Mouse (Mus musculus) limb, embryonic 10.5 days (tissue): ENCODE measurements at regions not wholly inside any gene's neighbourhood (a gene's known extent, or its start where the extent isn't known, plus 50 kb on each side); places are given as distances from the start of the nearest gene placed in this dataset.

Source experiments
- DNase-seq: peaks from one replicate; pipeline ENCODE4 v3.0.0-alpha.2; 2017; ENCODE audit warnings: low spot score
- H3K27ac ChIP-seq: fragments of 300-500 bp; sonication (generic); 2 replicates; pipeline ENCODE4 v1.5.1; 2016; ENCODE audit warnings: mild to moderate bottlenecking
- H3K27me3 ChIP-seq: fragments of 300-500 bp; sonication (generic); 2 replicates; pipeline ENCODE4 v1.6.1; 2016; ENCODE audit warnings: low read depth, mild to moderate bottlenecking; ENCODE audit not compliant: poor library complexity, severe bottlenecking
- H3K36me3 ChIP-seq: fragments of 300-500 bp; sonication (generic); 2 replicates; pipeline ENCODE4 v1.6.1; 2016; ENCODE audit warnings: mild to moderate bottlenecking, moderate library complexity
- H3K4me1 ChIP-seq: fragments of 300-500 bp; sonication (generic); 2 replicates; pipeline ENCODE4 v1.6.1; 2016
- H3K4me3 ChIP-seq: fragments of 300-500 bp; sonication (generic); 2 replicates; pipeline ENCODE4 v1.5.1; 2016; ENCODE audit warnings: mild to moderate bottlenecking, moderate library complexity
- H3K9me3 ChIP-seq: fragments of 300-500 bp; sonication (generic); replicated peaks from 2 replicates; pipeline ENCODE4 v1.6.1; 2016; ENCODE audit warnings: mild to moderate bottlenecking
- WGBS: fragments of 180-500 bp; shearing (Covaris S2); methylation state at CpG from one replicate; pipeline ENCODE4 v1.1.7; 2016; 5-methylcytosine and 5-hydroxymethylcytosine counted together

GRCm38 (mm10) chr12:109993410-109993809 is 285.5 kb upstream of the Dio3 start:
- DNase-seq = no peak
- Histone ChIP-seq H3K27ac (no peak overlapping the region), H3K9me3 (no peaks in the 10 kb centered on the region), H3K27me3 (no peaks in the 10 kb centered on the region), H3K4me3 (no peak overlapping the region), H3K36me3 (no peaks in the 10 kb centered on the region), H3K4me1 (no peaks in the 10 kb centered on the region)
- WGBS = 89% methylated on average over 7 of the region's 7 CpGs

- no peaks in the 10 kb centered on the region for H3K27me3 ChIP-seq
- WGBS = 90% methylated on average over 2 of the region's 2 CpGs
- no peaks in the 10 kb centered on the region for H3K9me3 ChIP-seq
- no peak overlapping the region for H3K27ac ChIP-seq
- no peaks in the 10 kb centered on the region for H3K4me1 ChIP-seq
- no peaks in the 10 kb centered on the region for H3K36me3 ChIP-seq
- no peak overlapping the region for H3K4me3 ChIP-seq
- DNase-seq = no peak
These were observed 276.2 kb upstream of the Dio3 start for GRCm38 (mm10) chr12:110002717-110003116.

GRCm38 (mm10) chr12:110009136-110009535 is 269.7 kb upstream of the Dio3 start:
- Histone ChIP-seq H3K9me3 (no peaks in the 10 kb centered on the region), H3K4me3 (no peak overlapping the region), H3K27me3 (no peaks in the 10 kb centered on the region), H3K27ac (no peak overlapping the region), H3K36me3 (no peaks in the 10 kb centered on the region), H3K4me1 (no peaks in the 10 kb centered on the region)
- no peak for DNase-seq
- 51% methylated on average over 4 of the region's 4 CpGs for WGBS

GRCm38 (mm10) chr12:110020541-110021470 is 258.1 kb upstream of the Dio3 start:
- no peaks in the 10 kb centered on the region for H3K9me3 ChIP-seq
- WGBS = 69% methylated on average over 19 of the region's 19 CpGs
- peaks cover 23% of the 10 kb centered on the region; the same call in 1 of the 2 replicates for H3K27me3 ChIP-seq
- no peak for DNase-seq
- H3K36me3 ChIP-seq = no peaks in the 10 kb centered on the region
- no peak overlapping the region for H3K4me3 ChIP-seq
- H3K4me1 ChIP-seq = peaks cover 27% of the 10 kb centered on the region
- H3K27ac ChIP-seq = no peak overlapping the region

GRCm38 (mm10) chr12:110021690-110022089 is 257.2 kb upstream of the Dio3 start:
- Histone ChIP-seq H3K4me3 (no peak overlapping the region), H3K27ac (no peak overlapping the region), H3K4me1 (peaks cover 27% of the 10 kb centered on the region), H3K9me3 (no peaks in the 10 kb centered on the region), H3K27me3 (peaks cover 31% of the 10 kb centered on the region; the same call in 1 of the 2 replicates), H3K36me3 (no peaks in the 10 kb centered on the region)
- 90% methylated on average over 12 of the region's 12 CpGs for WGBS
- no peak for DNase-seq

- no peaks in the 10 kb centered on the region for H3K9me3 ChIP-seq
- H3K36me3 ChIP-seq = no peaks in the 10 kb centered on the region
- peaks cover 27% of the 10 kb centered on the region for H3K4me1 ChIP-seq
- no peak overlapping the region for H3K27ac ChIP-seq
- WGBS = 70% methylated on average over 6 of the region's 6 CpGs
- DNase-seq = no peak
- peaks cover 39% of the 10 kb centered on the region; the same call in 1 of the 2 replicates for H3K27me3 ChIP-seq
- no peak overlapping the region for H3K4me3 ChIP-seq
These were observed 256.2 kb upstream of the Dio3 start for GRCm38 (mm10) chr12:110022631-110023030.

- no peak overlapping the region for H3K4me3 ChIP-seq
- no peak for DNase-seq
- H3K27ac ChIP-seq = no peak overlapping the region; the same call in 1 of the 2 replicates
- 70% methylated on average over 11 of the region's 11 CpGs for WGBS
- H3K36me3 ChIP-seq = no peaks in the 10 kb centered on the region
- no peaks in the 10 kb centered on the region for H3K9me3 ChIP-seq
- H3K4me1 ChIP-seq = peaks cover 27% of the 10 kb centered on the region
- peaks cover 48% of the 10 kb centered on the region; the same call in 1 of the 2 replicates for H3K27me3 ChIP-seq
These were observed 255.4 kb upstream of the Dio3 start for GRCm38 (mm10) chr12:110023192-110024101.

- DNase-seq = no peak
- H3K4me1 ChIP-seq = peaks cover 27% of the 10 kb centered on the region
- no peak overlapping the region for H3K4me3 ChIP-seq
- H3K27me3 ChIP-seq = peaks cover 55% of the 10 kb centered on the region
- no peak overlapping the region for H3K27ac ChIP-seq
- 91% methylated on average over 9 of the region's 9 CpGs for WGBS
- no peaks in the 10 kb centered on the region for H3K9me3 ChIP-seq
- H3K36me3 ChIP-seq = no peaks in the 10 kb centered on the region
These were observed 254.6 kb upstream of the Dio3 start for GRCm38 (mm10) chr12:110024295-110024694.

- DNase-seq = no peak
- Histone ChIP-seq H3K27ac (no peak overlapping the region), H3K9me3 (no peaks in the 10 kb centered on the region), H3K4me3 (no peak overlapping the region), H3K27me3 (peaks cover 64% of the 10 kb centered on the region), H3K36me3 (no peaks in the 10 kb centered on the region), H3K4me1 (peaks cover 27% of the 10 kb centered on the region)
- WGBS = 89% methylated on average over 7 of the region's 7 CpGs
These were observed 253.7 kb upstream of the Dio3 start for GRCm38 (mm10) chr12:110025171-110025570.

- no peak overlapping the region for H3K27ac ChIP-seq
- H3K4me1 ChIP-seq = peaks cover 19% of the 10 kb centered on the region
- no peak overlapping the region for H3K4me3 ChIP-seq
- H3K27me3 ChIP-seq = peaks cover 62% of the 10 kb centered on the region
- H3K9me3 ChIP-seq = no peaks in the 10 kb centered on the region
- no peak for DNase-seq
- 71% methylated on average over 11 of the region's 11 CpGs for WGBS
- H3K36me3 ChIP-seq = no peaks in the 10 kb centered on the region
These were observed 252.7 kb upstream of the Dio3 start for GRCm38 (mm10) chr12:110026033-110026750.

- H3K27ac ChIP-seq = no peak overlapping the region
- no peaks in the 10 kb centered on the region for H3K36me3 ChIP-seq
- no peak overlapping the region for H3K4me3 ChIP-seq
- DNase-seq = no peak
- H3K4me1 ChIP-seq = peaks cover 15% of the 10 kb centered on the region
- WGBS = 78% methylated on average over 6 of the region's 6 CpGs
- no peaks in the 10 kb centered on the region for H3K9me3 ChIP-seq
- H3K27me3 ChIP-seq = peaks cover 62% of the 10 kb centered on the region
These were observed 251.5 kb upstream of the Dio3 start for GRCm38 (mm10) chr12:110027345-110027744.

- Histone ChIP-seq H3K27ac (no peak overlapping the region), H3K9me3 (no peaks in the 10 kb centered on the region), H3K4me3 (no peak overlapping the region), H3K36me3 (no peaks in the 10 kb centered on the region), H3K27me3 (peaks cover 62% of the 10 kb centered on the region), H3K4me1 (peaks cover 10% of the 10 kb centered on the region)
- DNase-seq = no peak
- WGBS = 62% methylated on average over 12 of the region's 12 CpGs
These were observed 250.9 kb upstream of the Dio3 start for GRCm38 (mm10) chr12:110027976-110028375.
